Mouse (Mus musculus): Measurements from ENCODE around the gene Gm11639.
"Not testable (repeated sequence)": the region's sequence is repeated elsewhere in the genome, so short reads cannot be mapped to it uniquely, and the experiment has no call there.

The Gm11639 gene

DNA sequence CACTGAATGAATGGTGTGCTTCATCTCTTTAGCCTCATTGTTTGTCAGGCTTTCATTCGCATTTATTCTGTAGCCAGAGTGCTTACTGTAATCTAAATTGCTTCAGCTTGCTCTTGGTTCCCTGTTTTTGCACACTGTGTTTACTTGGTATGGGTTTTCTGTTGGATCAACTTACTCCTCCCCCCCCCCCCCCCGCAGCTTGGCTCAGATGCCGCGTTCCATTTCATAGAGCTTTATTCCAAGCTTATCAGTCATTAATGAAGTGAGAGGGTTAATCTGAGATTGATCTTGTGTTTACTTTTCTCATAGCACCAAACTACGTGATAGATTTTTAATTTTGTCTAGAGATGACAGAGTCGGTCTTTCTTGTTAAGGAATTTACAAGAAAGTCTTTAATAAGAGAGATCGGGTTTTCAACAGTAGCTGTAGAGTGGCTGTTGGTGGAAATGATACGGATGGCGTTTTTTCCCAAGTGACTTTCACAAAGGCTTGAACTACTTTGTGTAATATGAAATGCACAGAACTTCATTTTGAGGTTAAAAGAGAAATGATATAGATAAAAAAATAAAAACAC, 59.6 kb downstream of the Gm11639 start:
- DNase-seq: no peak

DNA sequence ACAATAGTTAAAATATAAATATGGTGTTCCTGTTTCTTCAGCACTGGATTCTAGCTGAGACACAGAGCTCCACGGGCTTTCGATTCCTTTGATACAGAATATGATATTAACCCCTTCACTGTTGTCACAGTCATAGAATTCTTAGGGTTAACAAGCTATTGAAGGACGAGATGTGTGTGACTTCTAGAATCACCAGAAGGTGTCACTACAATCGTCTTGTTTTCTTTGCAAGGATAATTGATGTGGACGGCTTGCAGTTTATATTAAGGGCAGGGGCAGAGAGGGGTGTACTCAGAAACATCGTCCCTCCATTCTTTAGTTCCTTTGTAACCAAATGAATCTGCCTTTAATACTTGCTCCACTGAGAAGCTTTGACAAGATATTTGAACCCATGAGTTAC, 80.3 kb downstream of the Gm11639 start:
- DNase-seq: no peak

DNA sequence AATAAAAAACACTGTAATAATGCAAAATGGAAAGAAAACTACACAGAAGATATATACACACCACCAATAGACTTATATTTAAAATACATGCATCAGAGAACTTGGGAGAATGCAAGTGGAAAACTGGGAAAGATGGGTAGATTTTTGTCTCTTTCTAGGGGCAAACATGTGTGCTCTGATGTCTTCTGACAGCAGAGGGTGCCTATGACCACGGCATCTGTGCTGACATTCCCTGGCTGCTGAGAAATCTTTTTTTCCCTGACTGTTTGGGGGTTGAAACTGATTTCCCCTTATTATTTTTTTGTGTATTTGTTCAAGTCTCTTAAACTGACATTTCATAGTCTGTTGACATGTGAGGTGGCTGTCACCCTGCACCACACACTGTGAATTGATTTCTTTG, 81.6 kb downstream of the Gm11639 start:
- DNase-seq: no peak

DNA sequence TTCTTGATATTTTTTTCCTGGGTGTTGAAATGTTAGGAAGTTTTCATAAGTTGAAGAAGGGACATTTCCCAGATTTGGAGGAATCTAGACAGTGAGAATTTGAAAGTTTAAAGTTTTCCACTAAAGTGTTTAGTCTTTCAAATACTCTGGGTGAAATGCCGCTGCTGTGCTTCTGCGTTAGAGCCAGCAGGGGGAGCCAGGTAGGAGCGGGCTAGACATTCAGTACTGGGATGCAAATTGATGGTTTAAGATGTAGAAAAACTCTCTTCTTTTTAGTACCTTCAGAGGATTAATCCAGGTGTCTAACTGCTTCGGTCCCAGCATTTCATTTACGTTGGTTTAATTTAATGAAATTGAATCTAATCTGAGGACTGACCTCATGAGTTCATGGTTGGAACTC, 82.6 kb downstream of the Gm11639 start:
- DNase-seq: peak; percentile 61 to 70

DNA sequence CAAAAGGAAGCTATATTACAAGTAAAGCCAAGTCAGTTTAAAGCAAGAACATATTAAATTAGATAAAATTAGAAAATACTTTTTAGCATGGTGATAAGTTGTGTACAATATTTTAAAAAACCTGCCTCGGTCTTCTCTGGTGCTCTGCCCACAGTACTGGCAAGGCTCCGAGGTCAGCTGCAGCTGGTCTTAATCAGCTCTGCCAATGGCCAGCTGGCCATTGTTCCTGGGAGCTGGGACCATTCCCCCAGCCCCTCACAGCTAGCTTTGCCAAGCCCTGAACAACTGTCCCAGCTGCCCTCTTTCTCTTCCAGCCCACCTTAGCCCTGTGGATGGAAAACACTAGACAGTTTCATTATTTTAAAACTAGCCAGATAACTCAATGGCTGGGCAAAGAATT, 93.3 kb downstream of the Gm11639 start:
- peak; percentile 62 to 73 for DNase-seq

DNA sequence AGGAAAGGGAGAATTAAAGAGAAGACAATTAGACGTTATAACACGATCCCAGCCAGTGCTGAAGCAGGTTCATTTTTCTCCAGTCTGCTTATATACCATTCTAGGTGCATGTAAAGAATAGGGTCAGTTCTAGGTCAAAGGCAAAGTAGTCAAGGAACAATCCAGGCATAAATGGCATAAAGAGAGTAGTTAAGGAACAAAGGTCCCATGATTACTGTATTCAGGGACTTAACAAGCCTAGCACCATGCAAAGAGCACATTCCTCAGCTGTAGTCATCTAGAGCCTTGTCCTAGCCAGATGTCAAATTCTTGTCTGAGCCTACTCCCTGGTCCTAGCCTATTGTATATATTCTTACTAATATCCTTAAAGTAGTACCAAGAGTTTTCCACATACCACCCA, 259.2 kb downstream of the Gm11639 start:
- DNase-seq: no peak

DNA sequence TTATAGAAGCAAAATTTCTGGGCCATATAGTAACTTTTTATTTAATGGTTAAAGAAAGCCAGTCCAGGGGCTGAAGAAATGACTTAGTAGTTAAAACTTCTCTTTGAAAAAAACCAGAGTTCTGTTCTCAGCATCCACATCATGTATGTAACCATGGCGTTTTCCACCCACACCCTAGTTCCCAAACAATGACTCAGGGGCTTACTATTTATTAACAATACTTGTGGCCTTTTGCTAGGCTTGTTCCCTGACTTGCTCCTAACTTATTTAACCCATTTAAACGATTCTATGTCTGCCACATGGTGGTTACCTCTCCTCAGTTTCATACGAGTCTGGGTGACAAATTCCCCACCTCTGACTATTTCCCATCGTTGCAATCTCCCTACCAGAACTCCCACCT, 266.8 kb downstream of the Gm11639 start:
- no peak for DNase-seq

DNA sequence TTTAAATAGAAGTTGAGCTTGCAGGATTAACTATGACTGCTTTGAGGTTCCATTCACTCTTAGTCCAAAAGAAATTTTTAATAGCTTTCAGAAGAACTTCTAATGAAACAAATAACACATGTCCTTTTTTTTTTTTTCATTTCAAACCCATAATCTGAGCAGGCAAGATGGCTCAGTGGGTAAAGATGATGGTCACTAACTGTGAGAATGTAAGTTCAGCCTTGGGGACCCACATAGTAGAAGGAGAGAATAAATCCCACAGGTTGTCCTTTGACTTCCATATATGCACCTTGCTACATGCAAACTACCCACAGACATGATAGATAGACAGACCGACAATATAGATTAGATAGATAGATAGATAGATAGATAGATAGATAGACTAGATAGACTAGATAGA, 282.4 kb downstream of the Gm11639 start:
- no peak for DNase-seq

DNA sequence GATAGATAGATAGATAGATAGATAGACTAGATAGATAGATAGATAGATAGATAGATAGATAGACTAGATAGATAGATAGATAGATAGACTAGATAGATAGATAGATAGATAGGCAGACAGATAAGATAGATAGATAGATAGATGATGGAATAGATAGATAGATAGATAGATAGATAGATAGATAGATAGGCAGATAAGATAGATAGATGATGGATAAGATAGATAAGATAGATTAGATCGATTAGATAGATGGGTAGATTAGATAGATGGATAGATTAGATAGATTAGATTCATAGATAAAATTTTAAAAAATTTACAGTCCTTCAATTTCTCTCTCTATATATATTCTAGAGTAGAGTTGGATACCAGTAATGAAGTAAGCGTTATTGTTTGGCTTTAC, 282.9 kb downstream of the Gm11639 start:
- DNase-seq: no peak

DNA sequence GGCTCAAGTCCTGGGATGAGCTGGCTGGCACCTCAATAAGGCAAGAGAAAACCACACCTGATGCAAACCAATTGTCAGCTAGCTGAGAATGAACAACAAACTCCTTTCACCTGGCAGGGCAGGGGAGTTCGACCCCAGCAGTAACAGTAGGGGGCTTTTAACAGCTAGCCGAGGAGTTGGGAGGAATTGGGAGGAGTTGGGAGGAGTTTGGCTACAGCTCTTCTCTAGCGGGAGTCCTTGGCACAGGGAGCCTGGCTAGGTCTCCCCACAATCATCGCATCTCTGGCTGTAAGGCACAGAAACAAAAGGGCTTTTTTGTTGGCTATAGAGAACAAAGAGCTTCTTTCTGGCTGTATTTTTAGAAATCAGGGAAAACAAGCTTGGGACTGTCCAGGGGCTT, 285.8 kb downstream of the Gm11639 start:
- DNase-seq: peak in 1 of 2 experiments; percentile 16

DNA sequence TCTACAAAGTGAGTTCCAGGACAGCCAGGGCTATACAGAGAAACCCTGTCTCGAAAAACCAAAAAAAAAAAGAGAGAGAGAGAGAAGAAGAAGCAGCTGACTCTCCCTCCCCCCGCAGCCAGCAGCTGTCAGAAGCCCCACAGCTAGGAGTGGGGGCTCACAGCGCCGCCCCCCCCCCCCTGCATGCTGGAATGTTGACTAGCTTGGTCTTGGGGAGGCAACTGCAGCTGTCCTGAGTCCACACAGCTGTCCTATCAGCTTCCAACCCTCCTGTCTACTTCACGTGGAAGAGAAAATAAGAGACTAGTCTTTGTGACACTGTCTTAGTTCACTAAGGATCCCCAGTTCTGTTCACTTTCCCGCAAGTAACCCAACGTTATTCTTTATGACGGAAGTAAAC, 287.0 kb downstream of the Gm11639 start:
- DNase-seq: no peak

DNA sequence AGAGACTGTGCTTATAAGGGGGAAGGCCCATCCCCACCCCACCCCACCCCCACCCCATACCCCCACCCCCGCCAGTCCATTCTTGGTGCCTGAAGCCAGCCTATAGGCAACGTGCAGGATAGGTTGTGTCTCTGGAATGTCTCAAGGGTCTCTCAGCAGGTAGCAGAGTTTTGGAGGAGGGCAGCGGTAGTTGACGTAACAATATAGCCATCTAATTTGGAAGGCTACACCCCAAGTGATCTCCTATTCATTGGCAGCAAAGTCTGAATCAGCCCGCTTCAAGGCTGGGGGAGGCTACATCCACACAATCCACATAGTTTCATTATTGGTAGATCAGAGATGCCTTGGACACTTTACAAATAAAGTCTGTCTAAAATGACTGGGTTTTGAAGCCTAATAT, 292.5 kb downstream of the Gm11639 start:
- DNase-seq: no peak

DNA sequence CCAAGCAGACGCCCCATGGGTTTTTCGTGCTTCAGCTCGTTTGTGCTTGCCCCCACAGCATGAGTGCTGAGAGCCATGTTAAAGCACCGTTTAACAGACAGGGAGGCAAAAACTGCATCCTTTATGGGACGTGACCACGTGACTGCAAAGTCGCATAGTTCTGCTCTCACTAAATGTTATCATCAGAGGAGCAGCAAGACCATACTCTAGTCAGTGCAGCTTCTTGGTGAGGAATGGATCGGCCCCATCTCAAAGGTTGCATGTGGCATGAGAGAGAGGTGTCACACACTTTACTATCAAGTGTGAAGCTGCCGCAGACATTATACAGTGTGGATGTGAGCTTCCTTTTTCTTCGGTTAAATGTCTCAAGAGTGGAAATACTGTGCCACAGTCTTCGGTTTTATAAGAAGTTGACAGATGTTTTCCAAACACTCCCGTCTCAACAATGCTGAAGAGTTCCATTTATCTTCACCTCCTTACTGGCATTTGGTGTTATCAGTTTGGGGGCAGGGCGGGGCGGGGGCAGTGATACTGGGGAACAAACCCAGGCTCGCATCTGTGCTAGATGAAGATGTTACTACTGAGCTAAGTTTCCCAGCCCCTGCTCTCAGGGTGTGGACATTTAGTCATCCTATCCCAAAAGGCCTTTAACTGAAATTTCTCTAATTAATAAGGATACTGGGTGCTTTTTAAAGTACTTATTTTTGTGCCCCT, 296.0 kb downstream of the Gm11639 start:
- DNase-seq: no peak

DNA sequence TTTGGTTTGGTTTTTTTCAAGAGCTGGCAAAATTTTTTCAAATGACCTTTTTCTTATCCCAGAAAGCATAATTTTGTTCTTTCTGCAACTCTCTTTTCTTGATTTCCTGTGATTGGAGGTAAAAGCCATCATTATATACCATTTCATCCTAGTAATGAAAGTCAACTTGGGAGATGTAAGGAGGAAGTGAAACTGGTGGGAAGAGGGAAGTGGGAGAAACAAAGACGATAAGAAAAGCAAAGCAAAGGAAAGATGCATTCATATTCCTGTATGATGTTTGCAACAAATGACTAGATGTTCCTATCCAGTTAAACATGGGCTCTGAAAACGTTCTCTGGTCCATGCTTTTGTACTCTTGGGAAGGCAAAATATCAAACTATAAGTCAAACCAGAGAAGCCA, 323.7 kb downstream of the Gm11639 start:
- no peak for DNase-seq

DNA sequence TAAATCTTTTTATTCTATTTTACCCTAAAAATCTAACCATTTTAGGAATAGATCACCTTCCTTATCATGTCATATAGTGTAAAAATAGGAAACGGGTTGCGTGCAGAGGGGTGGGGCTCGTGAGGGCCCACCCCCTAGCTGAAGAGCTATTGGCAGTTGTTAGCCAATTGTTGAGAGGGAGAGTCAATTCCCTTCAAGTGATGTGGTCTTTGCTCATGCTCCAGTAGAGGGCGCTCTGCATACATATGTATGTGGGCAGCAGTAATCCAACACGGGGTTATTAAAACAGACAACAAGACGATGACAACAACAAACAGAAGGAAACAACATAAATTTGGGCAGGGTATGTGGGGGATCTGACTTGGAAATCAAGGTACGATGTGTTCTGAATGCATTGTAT, 335.6 kb downstream of the Gm11639 start:
- DNase-seq: peak; percentile 7

DNA sequence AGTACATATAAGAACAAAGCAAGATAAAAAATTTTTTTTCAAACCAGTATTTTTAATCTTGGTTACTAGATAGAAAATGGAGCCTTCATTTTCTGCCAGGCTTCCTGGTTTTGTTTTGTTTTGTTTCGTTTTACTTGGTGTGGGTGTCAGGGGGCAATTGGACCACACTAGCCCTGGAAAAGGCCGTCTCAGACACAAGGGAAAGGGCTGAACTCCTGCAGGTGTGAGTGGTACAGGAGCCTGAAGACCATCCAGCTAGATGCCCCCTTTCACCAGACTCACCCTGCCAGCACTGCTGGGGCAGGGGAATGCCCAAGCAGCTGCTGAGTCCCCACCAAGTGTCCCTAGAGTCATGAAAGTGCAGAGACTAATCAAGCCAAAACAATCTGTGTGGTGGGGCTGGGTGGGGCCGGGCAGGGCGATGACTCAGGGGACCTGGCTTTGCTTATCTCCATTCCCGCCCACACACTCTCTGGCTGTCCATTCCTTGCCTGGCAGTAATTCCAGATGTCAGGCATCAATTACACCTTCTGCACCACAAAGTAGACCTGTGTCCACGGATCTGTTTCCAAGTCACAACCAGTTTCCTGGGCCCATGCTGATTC, 343.3 kb downstream of the Gm11639 start:
- no peak for DNase-seq

DNA sequence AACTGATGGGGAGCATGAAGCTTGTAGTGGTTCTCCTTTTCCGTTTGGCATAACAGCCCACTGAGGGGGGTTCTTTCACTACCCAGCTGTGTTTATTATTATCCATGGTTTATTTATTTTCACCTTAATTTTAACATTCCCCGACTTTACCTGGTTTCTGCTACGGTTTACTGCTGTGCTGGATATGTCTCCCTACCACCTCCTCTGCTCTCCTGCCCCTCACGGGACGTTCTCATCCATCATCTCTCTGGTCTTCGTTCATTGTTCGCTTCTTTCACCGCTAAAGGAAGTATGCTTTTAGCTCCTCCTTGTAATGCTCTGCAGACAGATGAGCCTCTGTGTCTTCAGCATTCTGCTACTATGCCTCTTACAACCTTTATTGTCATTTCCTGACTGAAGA, 344.0 kb downstream of the Gm11639 start:
- DNase-seq: no peak

DNA sequence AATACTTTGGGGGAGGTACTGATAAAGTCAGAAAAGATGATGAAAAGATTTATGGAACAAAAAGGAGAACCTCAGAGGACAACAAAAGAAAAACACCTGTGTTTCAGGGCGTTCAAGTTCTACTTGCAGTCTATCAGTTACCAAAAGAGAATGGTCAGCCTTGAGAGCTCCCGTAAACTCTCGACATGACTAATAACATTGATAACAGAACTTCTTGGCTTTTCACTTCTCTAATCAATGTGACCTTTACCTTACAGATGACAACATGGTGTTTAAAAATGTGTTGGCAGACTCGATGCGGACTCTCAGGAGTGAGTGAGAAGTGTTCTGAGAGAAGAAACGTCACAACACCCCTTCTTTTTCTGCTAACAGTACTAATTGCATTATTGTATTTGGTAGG, 344.7 kb downstream of the Gm11639 start:
- no peak for DNase-seq

DNA sequence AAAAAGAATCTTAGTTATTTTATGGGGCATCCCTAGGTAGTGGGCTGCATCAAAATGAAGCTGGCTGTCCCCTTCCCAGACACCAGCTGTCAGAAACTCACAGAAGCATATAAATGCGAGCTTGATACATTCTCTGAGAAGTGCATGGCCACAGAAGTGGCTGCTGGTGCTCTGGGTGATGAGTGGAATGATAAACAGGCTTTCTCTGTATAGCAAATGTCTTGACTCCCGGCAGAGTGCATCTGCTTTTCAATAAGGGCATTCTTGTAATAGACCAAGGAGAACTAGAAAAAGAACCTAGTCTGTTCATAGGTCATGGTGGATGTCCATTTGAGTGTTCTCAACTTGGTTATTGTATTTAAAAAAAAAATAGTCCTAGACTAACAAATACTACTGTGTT, 345.6 kb downstream of the Gm11639 start:
- peak in 1 of 2 experiments; percentile 8 for DNase-seq

DNA sequence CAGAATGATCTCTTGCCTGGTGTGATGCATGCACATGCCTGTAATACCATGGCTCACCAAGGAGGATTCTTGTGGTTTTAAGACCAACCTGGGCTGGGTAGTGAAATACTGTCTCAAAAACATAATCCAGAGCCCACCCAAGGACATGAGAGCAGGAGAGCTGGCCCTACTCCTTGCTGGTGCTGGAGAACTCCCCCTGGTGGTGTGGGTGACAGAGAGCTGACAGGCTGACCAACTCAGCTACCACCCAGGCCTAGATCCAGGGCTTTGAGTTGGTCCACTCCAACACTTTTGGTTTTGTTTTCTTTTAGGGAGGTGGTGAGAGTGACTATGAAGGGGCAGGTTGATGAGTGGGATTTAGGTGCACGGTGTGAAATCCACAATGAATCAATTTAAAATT, 349.6 kb downstream of the Gm11639 start:
- peak in 1 of 2 experiments; percentile 4 for DNase-seq

DNA sequence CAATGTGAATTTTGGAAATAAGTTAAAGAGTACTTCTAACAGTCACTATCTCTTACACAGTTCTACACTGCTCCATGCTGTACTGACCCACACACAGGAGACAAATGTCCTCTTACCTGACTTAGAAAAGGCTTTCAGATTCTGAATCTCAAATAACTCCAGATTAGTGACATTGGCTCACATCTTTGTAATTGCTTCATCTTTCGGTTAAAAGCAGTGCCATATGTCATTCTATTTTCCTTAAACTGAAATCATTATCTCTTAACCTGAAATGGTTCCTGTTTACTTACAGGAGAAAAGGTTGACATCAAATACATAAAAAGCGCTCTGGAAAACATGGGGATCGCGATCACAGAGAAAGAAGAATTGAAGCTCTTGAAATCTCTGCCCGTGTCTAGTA, 377.8 kb downstream of the Gm11639 start, which contains the start of gene Efcab3:
Efcab3 (plus strand) TSS at position 301 of the 400 bp plus-strand sequence.
- DNase-seq: no peak

DNA sequence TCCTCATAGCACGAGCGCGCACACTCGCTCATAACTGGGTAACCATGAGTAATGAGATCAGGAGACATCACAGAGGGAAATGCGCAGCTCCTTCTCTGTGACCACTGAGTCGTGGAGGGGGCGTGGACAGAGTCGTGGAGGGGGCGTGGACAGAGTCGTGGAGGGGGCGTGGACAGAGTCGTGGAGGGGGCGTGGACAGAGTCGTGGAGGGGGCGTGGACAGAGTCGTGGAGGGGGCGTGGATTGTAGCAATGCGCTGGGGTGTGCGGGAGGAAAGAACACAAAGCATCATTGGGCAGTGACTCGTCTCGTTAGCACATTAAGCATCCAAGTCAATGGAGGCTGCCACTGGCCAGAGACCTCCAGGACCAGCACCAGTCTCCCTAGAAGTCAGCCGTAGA, 426.9 kb downstream of the Gm11639 start:
- not testable (repeated sequence) for DNase-seq

DNA sequence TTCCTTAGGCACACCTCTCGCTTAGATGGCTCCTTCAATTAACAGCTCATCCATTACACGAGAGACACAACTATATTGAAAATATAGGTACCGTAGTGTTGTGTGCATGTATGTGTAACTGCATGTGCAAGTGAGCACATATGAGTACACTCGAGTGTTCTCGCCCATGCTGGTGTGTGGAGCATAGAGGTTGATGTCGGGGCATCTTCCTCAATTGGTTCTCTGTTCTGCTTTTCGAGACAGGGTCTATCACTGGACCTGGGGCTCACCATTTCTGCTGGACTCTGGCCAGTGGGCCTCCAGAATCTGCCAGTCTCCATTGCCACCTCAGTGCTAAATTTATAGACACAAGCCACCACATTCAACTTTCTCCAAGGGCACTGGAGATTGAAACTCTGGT, 432.3 kb downstream of the Gm11639 start:
- no peak for DNase-seq

DNA sequence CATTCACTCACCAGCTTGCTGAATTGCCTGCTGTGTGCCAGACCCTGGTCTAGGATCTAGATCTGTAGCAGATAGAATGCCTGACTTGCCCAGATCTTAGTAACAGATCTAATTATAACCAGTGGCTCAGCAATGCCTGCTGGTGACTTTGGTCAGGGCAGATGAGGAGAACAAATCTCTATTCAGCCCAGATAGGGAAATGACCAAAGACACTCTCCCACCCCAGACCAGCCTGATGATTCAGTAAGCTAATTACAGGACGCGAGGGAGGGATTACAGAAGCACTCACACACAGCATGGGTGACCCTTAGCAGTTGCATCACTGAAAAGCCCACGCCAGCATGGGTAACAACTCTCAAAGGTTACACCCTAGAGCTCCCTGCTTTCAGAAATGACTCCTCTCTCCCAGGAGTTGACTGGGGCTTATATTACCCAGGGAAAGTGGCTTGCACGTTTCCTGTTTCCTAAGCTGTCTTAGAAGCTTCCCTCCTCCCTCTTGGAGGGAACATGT, 435.1 kb downstream of the Gm11639 start:
- DNase-seq: no peak
